Mouse (Mus musculus) MEL (cell line): ENCODE data around the gene Prss35.

Experiments
- CTCF ChIP-seq, 3 experiments: IDR thresholded peaks in 2 of 3; conservative IDR thresholded peaks in 1 of 3; 2 replicates each; pipeline ENCODE4 v1.5.1; 2011 to 2012; ENCODE audit warnings: low read length in 3 of 3, low read depth in 2 of 3, mild to moderate bottlenecking in 2 of 3, improper control_type of control experiment in 1 of 3, inconsistent platforms in 1 of 3, mixed read lengths in 1 of 3, moderate library complexity in 1 of 3; ENCODE audit not compliant: control insufficient read depth in 1 of 3, insufficient read depth in 1 of 3, poor library complexity in 1 of 3, severe bottlenecking in 1 of 3
- MEF2A ChIP-seq: IDR thresholded peaks from 2 replicates; pipeline ENCODE4 v1.6.1; 2014; ENCODE audit warnings: low read depth, mild to moderate bottlenecking, inconsistent platforms, low read length, improper control_type of control experiment; ENCODE audit not compliant: poor library complexity, insufficient replicate concordance, severe bottlenecking; ENCODE audit errors: extremely low read depth
- MYC ChIP-seq: IDR thresholded peaks from 2 replicates; pipeline ENCODE4 v1.6.1; 2011; ENCODE audit warnings: low read depth, mild to moderate bottlenecking, low read length, improper control_type of control experiment, moderate library complexity
- POLR2A ChIP-seq, 2 experiments: IDR thresholded peaks; 2 replicates each; pipeline ENCODE4 v1.6.1; 2011 to 2012; ENCODE audit warnings: low read length in 2 of 2, mild to moderate bottlenecking in 2 of 2, control low read depth in 1 of 2, improper control_type of control experiment in 1 of 2, low read depth in 1 of 2, moderate library complexity in 1 of 2; ENCODE audit not compliant: control insufficient read depth in 1 of 2, insufficient read depth in 1 of 2, poor library complexity in 1 of 2
- SMC3 ChIP-seq: IDR thresholded peaks from 2 replicates; pipeline ENCODE4 v1.6.1; 2011; ENCODE audit warnings: low read depth, low read length, improper control_type of control experiment
- TAL1 ChIP-seq: IDR thresholded peaks from 2 replicates; pipeline ENCODE4 v1.6.1; 2012; ENCODE audit warnings: mild to moderate bottlenecking, inconsistent platforms, low read length, moderate library complexity, mixed read lengths
- TBP ChIP-seq: IDR thresholded peaks from 2 replicates; pipeline ENCODE4 v1.8.0; 2011; ENCODE audit warnings: low read depth, low read length, improper control_type of control experiment
- USF2 ChIP-seq, 2 experiments: IDR thresholded peaks; 2 replicates each; pipeline ENCODE4 v1.6.1; 2011 to 2012; ENCODE audit warnings: improper control_type of control experiment in 2 of 2, low read length in 2 of 2, borderline replicate concordance in 1 of 2, inconsistent platforms in 1 of 2, low read depth in 1 of 2, mild to moderate bottlenecking in 1 of 2; ENCODE audit not compliant: insufficient read depth in 1 of 2

DNA sequence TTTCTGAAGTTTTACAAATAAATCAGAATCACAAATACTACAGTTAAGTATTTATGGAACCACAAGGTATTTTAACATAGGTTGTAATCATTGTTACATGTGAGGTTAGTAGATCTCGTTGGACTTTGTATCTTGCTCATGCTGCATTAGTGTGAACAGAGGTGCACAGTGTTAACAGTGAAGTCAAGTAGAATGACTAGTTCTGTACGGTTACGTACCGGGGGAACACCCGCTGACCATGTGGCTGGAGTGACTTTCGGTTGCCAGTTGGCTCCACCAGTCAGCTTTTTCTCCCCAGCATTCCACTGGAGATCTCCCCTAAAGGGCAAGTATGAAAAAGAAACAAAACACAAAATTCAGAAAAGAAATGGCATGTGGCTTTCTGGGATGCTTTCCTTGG lies 31.9 kb downstream of the Prss35 start:
- TF ChIP-seq USF2 (IDR thresholded peaks at IDR 0.05; ENCODE audit: borderline replicate concordance in 1 of 2, insufficient read depth in 1 of 2, low read depth in 1 of 2, low read length in 2 of 2) (no peak), CTCF (IDR thresholded peaks at IDR 0.05 in 2 of 3, conservative IDR thresholded peaks at IDR 0.05 in 1 of 3; ENCODE audit: control insufficient read depth in 1 of 3, insufficient read depth in 1 of 3, low read depth in 2 of 3, low read length in 3 of 3, poor library complexity in 1 of 3, severe bottlenecking in 1 of 3) (no peak), SMC3 (no peak), POLR2A (IDR thresholded peaks at IDR 0.05; ENCODE audit: control insufficient read depth in 1 of 2, insufficient read depth in 1 of 2, low read depth in 1 of 2, low read length in 2 of 2, poor library complexity in 1 of 2) (no peak), MEF2A (no peak), MYC (no peak), TAL1 (no peak), TBP (no peak)
